Mouse (Mus musculus) bone marrow, adult 2 months (tissue): ENCODE results near the gene Txnrd1.

Source experiments
- CTCF ChIP-seq: fragments of 200-500 bp; IDR thresholded peaks from 2 replicates; pipeline ENCODE4 v1.5.1; 2011; ENCODE audit warnings: low read length, control low read depth; ENCODE audit not compliant: control insufficient read depth, insufficient read depth
- POLR2A ChIP-seq: fragments of 200-500 bp; IDR thresholded peaks from 2 replicates; pipeline ENCODE4 v1.6.1; 2011; ENCODE audit warnings: low read depth, mild to moderate bottlenecking, control low read depth, low read length, borderline replicate concordance; ENCODE audit not compliant: control insufficient read depth

DNA sequence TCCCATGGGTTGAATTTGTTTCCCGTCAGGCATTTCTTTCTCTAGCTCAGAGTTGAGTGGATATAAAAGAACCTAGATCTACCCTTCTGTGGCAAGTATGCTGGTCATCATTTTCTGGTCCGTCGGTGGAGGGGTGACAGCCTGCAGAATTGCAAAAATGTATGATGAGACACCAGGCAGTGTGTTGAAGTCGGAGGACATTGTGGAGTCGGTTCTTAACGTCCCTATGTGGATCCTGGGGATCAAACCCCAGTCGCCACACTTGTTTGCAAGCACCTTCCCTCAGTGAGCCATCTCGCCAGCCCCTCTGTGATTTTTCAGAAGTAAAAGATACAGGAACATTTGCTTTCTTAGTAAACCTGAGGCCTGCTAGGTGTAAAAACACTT is 27.2 kb downstream of the Txnrd1 start:
- TF ChIP-seq CTCF, result no peak
- no peak for TF ChIP-seq POLR2A
